Comparison of ENCODE assay signal across 23 mouse cellular contexts in genomic region chr9:61779165-61779564, GRCm38 (mm10).
DNase-seq lines count a peak whose midpoint lies in the region; ATAC-seq lines count a peak whose summit lies in the region.
"Had no signal": no experiment of that assay in that cellular context is flagged by ENCODE, and none has a peak within 500 bp of the region (broad histone marks: within the 10 kb centered on the region; RNA-seq: fewer than 3 reads in every experiment).

No protein-coding gene starts in this region.

- H3K36me3 ChIP-seq in embryonic facial prominence, embryonic 10.5 days (replicated peaks), result no peaks in the 10 kb centered on the region
- H3K36me3 ChIP-seq: embryonic facial prominence, embryonic 13.5 days; embryonic facial prominence, embryonic 15.5 days; forebrain, embryonic 10.5 days; forebrain, embryonic 12.5 days; G1E had no signal

- no peak overlapping the region for H3K4me3 ChIP-seq in embryonic facial prominence, embryonic 10.5 days
- H3K4me3 ChIP-seq: embryonic facial prominence, embryonic 13.5 days; embryonic facial prominence, embryonic 15.5 days; erythroblast, embryonic 14.5 days; forebrain, embryonic 10.5 days; forebrain, embryonic 12.5 days had no signal

- peak; percentile 32 for ATAC-seq in activated CD4-positive, CD25-positive, alpha-beta regulatory T cell, adult 4 months
- ATAC-seq: forebrain, embryonic 14.5 days; forebrain, embryonic 16.5 days; Patski had no signal

- no peaks in the 10 kb centered on the region for H3K27me3 ChIP-seq in embryonic facial prominence, embryonic 10.5 days (replicated peaks; ENCODE audit: low read depth, poor library complexity, severe bottlenecking)
- H3K27me3 ChIP-seq: CH12.LX had no signal

- peak; percentile 16 for DNase-seq in CD4-positive, CD25-positive, alpha-beta regulatory T cell, adult 2 months (ENCODE audit: low read depth, low spot score)
- no peak for DNase-seq in embryonic facial prominence, embryonic 10.5 days (ENCODE audit: low spot score)
- DNase-seq in adrenal gland, postnatal 10 days, result no peak
- no peak for DNase-seq in layer of hippocampus, postnatal 10 days (ENCODE audit: low spot score in 2 of 2)
- DNase-seq: adrenal gland, adult 2 months; adrenal gland, postnatal 14 days; adrenal gland, postnatal 36 days; cerebellum, adult 11-12 months; cerebellum, adult 2 months; cerebellum, adult 9-10 months; cerebellum, postnatal 10 days; cerebellum, postnatal 25 days had no signal

- H3K9me3 ChIP-seq in embryonic facial prominence, embryonic 10.5 days, result no peaks in the 10 kb centered on the region
- H3K9me3 ChIP-seq: embryonic facial prominence, embryonic 13.5 days; embryonic facial prominence, embryonic 15.5 days; forebrain, embryonic 10.5 days; forebrain, embryonic 12.5 days; G1E had no signal

- H3K27ac ChIP-seq in embryonic facial prominence, embryonic 10.5 days (replicated peaks), result no peak overlapping the region
- H3K27ac ChIP-seq: embryonic facial prominence, embryonic 13.5 days; embryonic facial prominence, embryonic 15.5 days; forebrain, embryonic 10.5 days; forebrain, embryonic 12.5 days had no signal

- no peaks in the 10 kb centered on the region for H3K4me1 ChIP-seq in embryonic facial prominence, embryonic 10.5 days
- H3K4me1 ChIP-seq: embryonic facial prominence, embryonic 13.5 days; embryonic facial prominence, embryonic 15.5 days; forebrain, embryonic 10.5 days; forebrain, embryonic 12.5 days had no signal
